Mouse (Mus musculus): ENCODE data around the gene 4931428L18Rik. TPM values are rescaled to one million over a fixed set of nuclear protein-coding genes. Genes with fewer than 3 reads are reported as not detected.

Gene 4931428L18Rik
- not detected in 2 replicates for polyA plus RNA-seq (2015; fragmentation: Nextera tagmentation; extraction: Ambion mirVana)

DNA sequence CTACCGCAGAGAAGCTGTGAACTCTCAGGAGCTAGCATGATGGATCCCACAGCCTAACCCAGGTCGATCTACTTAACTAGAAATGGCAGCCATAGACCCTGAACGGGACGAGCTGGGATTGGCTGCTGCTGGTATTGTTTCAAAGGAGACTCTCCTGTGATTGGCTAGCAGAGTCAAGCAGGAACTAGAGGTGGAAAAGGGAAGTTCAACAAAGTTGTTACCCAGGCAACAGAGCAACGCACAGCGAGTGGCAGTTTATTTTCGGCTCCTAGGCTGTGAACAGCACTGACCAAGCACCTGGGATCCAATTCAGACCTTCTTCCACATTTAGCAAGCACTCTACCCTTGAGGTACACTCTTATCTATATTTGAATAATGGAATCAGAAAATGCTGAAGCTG, at the start of gene 4931428L18Rik, which contains the start of gene Pih1d3:
4931428L18Rik (minus strand) TSS at position 121 of the 400 bp plus-strand sequence.
Pih1d3 (plus strand) TSS at position 275 of the 400 bp plus-strand sequence.
- H3K36me3 ChIP-seq (ENCODE audit: control insufficient read depth, insufficient read depth, low read length) = no peaks in the 10 kb centered on the region
- no peaks in the 10 kb centered on the region for H3K27me3 ChIP-seq (ENCODE audit: control insufficient read depth, insufficient read depth, low read depth, low read length)
- no peaks in the 10 kb centered on the region for H3K4me1 ChIP-seq (ENCODE audit: control insufficient read depth, insufficient read depth, low read length)
- no peaks in the 10 kb centered on the region for H3K9me3 ChIP-seq (replicated peaks; ENCODE audit: control insufficient read depth, low read length, poor library complexity, severe bottlenecking)
- H3K4me2 ChIP-seq (ENCODE audit: low read length) = no peak within 1 kb of the TSS
- H3K4me3 ChIP-seq (ENCODE audit: low read depth, low read length) = no peak within 1 kb of the TSS
- WGBS = 92% methylated on average over 7 of the region's 7 CpGs
- H3K27ac ChIP-seq (ENCODE audit: low read length) = no peak within 1 kb of the TSS
- H3K9ac ChIP-seq (ENCODE audit: low read depth, low read length) = no peak within 1 kb of the TSS
- ATAC-seq = no peak

GRCm38 (mm10) chr1:31260218-31260923, 37.9 kb upstream of the 4931428L18Rik start:
- Histone ChIP-seq H3K36me3 (ENCODE audit: control insufficient read depth, insufficient read depth, low read length) (no peaks in the 10 kb centered on the region), H3K4me2 (ENCODE audit: low read length) (no peak overlapping the region), H3K27me3 (ENCODE audit: control insufficient read depth, insufficient read depth, low read depth, low read length) (no peaks in the 10 kb centered on the region), H3K9ac (ENCODE audit: low read depth, low read length) (no peak overlapping the region), H3K4me1 (ENCODE audit: control insufficient read depth, insufficient read depth, low read length) (no peaks in the 10 kb centered on the region), H3K4me3 (ENCODE audit: low read depth, low read length) (no peak overlapping the region), H3K27ac (ENCODE audit: low read length) (no peak overlapping the region), H3K9me3 (replicated peaks; ENCODE audit: control insufficient read depth, low read length, poor library complexity, severe bottlenecking) (no peaks in the 10 kb centered on the region)
- no peak for ATAC-seq
- WGBS = 83% methylated on average over 10 of the region's 10 CpGs

GRCm38 (mm10) chr1:31233319-31234036, 11.0 kb upstream of the 4931428L18Rik start:
- Histone ChIP-seq H3K9ac (ENCODE audit: low read depth, low read length) (no peak overlapping the region), H3K4me2 (ENCODE audit: low read length) (no peak overlapping the region), H3K4me3 (ENCODE audit: low read depth, low read length) (no peak overlapping the region), H3K36me3 (ENCODE audit: control insufficient read depth, insufficient read depth, low read length) (no peaks in the 10 kb centered on the region), H3K9me3 (replicated peaks; ENCODE audit: control insufficient read depth, low read length, poor library complexity, severe bottlenecking) (no peaks in the 10 kb centered on the region), H3K27ac (ENCODE audit: low read length) (no peak overlapping the region), H3K4me1 (ENCODE audit: control insufficient read depth, insufficient read depth, low read length) (no peaks in the 10 kb centered on the region), H3K27me3 (ENCODE audit: control insufficient read depth, insufficient read depth, low read depth, low read length) (no peaks in the 10 kb centered on the region)
- peak; percentile 93 for ATAC-seq

DNA sequence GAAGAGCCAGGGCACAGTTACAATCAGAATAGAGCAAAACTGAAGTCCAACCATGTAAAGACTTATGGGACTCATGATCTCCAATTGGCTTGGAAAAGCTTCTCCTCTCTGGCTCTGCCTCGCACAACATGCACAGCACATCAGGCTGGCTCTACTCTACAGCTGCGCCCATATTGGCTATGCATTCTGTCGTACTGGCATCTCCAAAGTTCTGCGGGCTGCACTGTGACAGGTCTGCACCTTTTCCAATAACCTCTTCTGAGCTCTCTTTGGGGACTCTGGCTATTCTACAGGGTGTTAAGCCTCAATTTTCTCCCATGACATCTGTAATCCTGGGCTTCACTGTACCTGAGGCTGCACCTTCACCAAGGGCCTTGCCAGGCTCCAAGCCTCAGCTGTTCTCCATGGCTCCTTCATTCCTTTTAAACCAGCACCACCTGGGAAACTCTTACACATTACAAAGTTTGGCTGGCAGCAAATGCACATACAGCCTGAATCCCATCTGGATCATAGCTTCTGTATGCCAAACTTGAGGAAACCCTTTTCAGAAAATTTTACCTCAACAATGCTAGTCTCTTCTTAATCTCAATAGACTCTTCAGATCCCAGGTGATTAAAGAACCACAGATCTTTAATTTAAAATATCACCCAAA, 1.8 kb downstream of the 4931428L18Rik start:
- no peak overlapping the region for H3K4me3 ChIP-seq (ENCODE audit: low read depth, low read length)
- WGBS = 94% methylated on average over 4 of the region's 4 CpGs
- no peaks in the 10 kb centered on the region for H3K9me3 ChIP-seq (replicated peaks; ENCODE audit: control insufficient read depth, low read length, poor library complexity, severe bottlenecking)
- H3K9ac ChIP-seq (ENCODE audit: low read depth, low read length) = no peak overlapping the region
- no peak overlapping the region for H3K27ac ChIP-seq (ENCODE audit: low read length)
- H3K4me1 ChIP-seq (ENCODE audit: control insufficient read depth, insufficient read depth, low read length) = no peaks in the 10 kb centered on the region
- H3K36me3 ChIP-seq (ENCODE audit: control insufficient read depth, insufficient read depth, low read length) = no peaks in the 10 kb centered on the region
- H3K27me3 ChIP-seq (ENCODE audit: control insufficient read depth, insufficient read depth, low read depth, low read length) = no peaks in the 10 kb centered on the region
- ATAC-seq = no peak
- H3K4me2 ChIP-seq (ENCODE audit: low read length) = no peak overlapping the region

GRCm38 (mm10) chr1:31214831-31215230, 7.7 kb downstream of the 4931428L18Rik start:
- Histone ChIP-seq H3K4me1 (ENCODE audit: control insufficient read depth, insufficient read depth, low read length) (no peaks in the 10 kb centered on the region), H3K9ac (ENCODE audit: low read depth, low read length) (no peak overlapping the region), H3K27ac (ENCODE audit: low read length) (no peak overlapping the region), H3K27me3 (ENCODE audit: control insufficient read depth, insufficient read depth, low read depth, low read length) (no peaks in the 10 kb centered on the region), H3K9me3 (replicated peaks; ENCODE audit: control insufficient read depth, low read length, poor library complexity, severe bottlenecking) (no peaks in the 10 kb centered on the region), H3K4me2 (ENCODE audit: low read length) (no peak overlapping the region), H3K36me3 (ENCODE audit: control insufficient read depth, insufficient read depth, low read length) (no peaks in the 10 kb centered on the region), H3K4me3 (ENCODE audit: low read depth, low read length) (no peak overlapping the region)
- ATAC-seq = no peak
- 89% methylated on average over 1 of the region's 1 CpGs for WGBS

GRCm38 (mm10) chr1:31210144-31210543, 12.3 kb downstream of the 4931428L18Rik start:
- Histone ChIP-seq H3K27ac (ENCODE audit: low read length) (no peak overlapping the region), H3K36me3 (ENCODE audit: control insufficient read depth, insufficient read depth, low read length) (no peaks in the 10 kb centered on the region), H3K4me1 (ENCODE audit: control insufficient read depth, insufficient read depth, low read length) (no peaks in the 10 kb centered on the region), H3K9me3 (replicated peaks; ENCODE audit: control insufficient read depth, low read length, poor library complexity, severe bottlenecking) (no peaks in the 10 kb centered on the region), H3K4me3 (ENCODE audit: low read depth, low read length) (no peak overlapping the region), H3K9ac (ENCODE audit: low read depth, low read length) (no peak overlapping the region), H3K4me2 (ENCODE audit: low read length) (no peak overlapping the region), H3K27me3 (ENCODE audit: control insufficient read depth, insufficient read depth, low read depth, low read length) (no peaks in the 10 kb centered on the region)
- peak; percentile 94; the same call in 1 of the 2 replicates for ATAC-seq
- under 1% methylated on average over 5 of the region's 5 CpGs for WGBS

DNA sequence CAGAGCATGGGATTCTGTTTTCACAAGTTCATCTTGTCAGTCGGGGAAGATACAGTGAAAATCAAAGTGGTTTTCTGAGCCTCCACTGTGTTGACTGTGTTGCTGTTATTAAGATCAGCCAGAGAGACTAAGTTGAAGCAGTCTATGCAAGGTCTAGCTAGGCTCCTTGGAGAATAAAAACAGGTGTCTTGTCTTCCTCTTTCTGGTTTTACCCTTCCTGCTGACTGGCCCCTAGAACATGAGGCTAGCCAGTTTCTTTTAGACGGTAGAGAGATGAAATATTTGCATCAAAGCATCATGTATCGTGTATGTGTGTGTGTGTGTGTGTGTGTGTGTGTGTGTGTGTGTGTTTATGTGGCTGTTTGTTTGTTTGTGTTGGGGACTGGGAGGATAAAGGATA, 16.7 kb downstream of the 4931428L18Rik start:
- H3K4me3 ChIP-seq (ENCODE audit: low read depth, low read length) = no peak overlapping the region
- no peak overlapping the region for H3K4me2 ChIP-seq (ENCODE audit: low read length)
- H3K27ac ChIP-seq (ENCODE audit: low read length) = no peak overlapping the region
- ATAC-seq = no peak
- H3K36me3 ChIP-seq (ENCODE audit: control insufficient read depth, insufficient read depth, low read length) = no peaks in the 10 kb centered on the region
- H3K27me3 ChIP-seq (ENCODE audit: control insufficient read depth, insufficient read depth, low read depth, low read length) = no peaks in the 10 kb centered on the region
- no peaks in the 10 kb centered on the region for H3K4me1 ChIP-seq (ENCODE audit: control insufficient read depth, insufficient read depth, low read length)
- H3K9me3 ChIP-seq (replicated peaks; ENCODE audit: control insufficient read depth, low read length, poor library complexity, severe bottlenecking) = no peaks in the 10 kb centered on the region
- 74% methylated on average over 3 of the region's 3 CpGs for WGBS
- no peak overlapping the region for H3K9ac ChIP-seq (ENCODE audit: low read depth, low read length)

- Histone ChIP-seq H3K4me1 (ENCODE audit: control insufficient read depth, insufficient read depth, low read length) (no peaks in the 10 kb centered on the region), H3K27me3 (ENCODE audit: control insufficient read depth, insufficient read depth, low read depth, low read length) (no peaks in the 10 kb centered on the region), H3K4me2 (ENCODE audit: low read length) (no peak overlapping the region), H3K9me3 (replicated peaks; ENCODE audit: control insufficient read depth, low read length, poor library complexity, severe bottlenecking) (no peaks in the 10 kb centered on the region), H3K36me3 (ENCODE audit: control insufficient read depth, insufficient read depth, low read length) (no peaks in the 10 kb centered on the region), H3K4me3 (ENCODE audit: low read depth, low read length) (no peak overlapping the region), H3K9ac (ENCODE audit: low read depth, low read length) (no peak overlapping the region), H3K27ac (ENCODE audit: low read length) (no peak overlapping the region)
- WGBS = 70% methylated on average over 7 of the region's 7 CpGs
- no peak for ATAC-seq
Observed at GRCm38 (mm10) chr1:31205346-31205745, 17.1 kb downstream of the 4931428L18Rik start.

- no peak overlapping the region for H3K9ac ChIP-seq (ENCODE audit: low read depth, low read length)
- H3K4me2 ChIP-seq (ENCODE audit: low read length) = no peak overlapping the region
- no peak for ATAC-seq
- H3K27ac ChIP-seq (ENCODE audit: low read length) = no peak overlapping the region
- H3K4me3 ChIP-seq (ENCODE audit: low read depth, low read length) = no peak overlapping the region
- 91% methylated on average over 10 of the region's 10 CpGs for WGBS
- H3K27me3 ChIP-seq (ENCODE audit: control insufficient read depth, insufficient read depth, low read depth, low read length) = no peaks in the 10 kb centered on the region
- no peaks in the 10 kb centered on the region for H3K36me3 ChIP-seq (ENCODE audit: control insufficient read depth, insufficient read depth, low read length)
- no peaks in the 10 kb centered on the region for H3K9me3 ChIP-seq (replicated peaks; ENCODE audit: control insufficient read depth, low read length, poor library complexity, severe bottlenecking)
- H3K4me1 ChIP-seq (ENCODE audit: control insufficient read depth, insufficient read depth, low read length) = no peaks in the 10 kb centered on the region
Observed at GRCm38 (mm10) chr1:31203771-31204170, 18.7 kb downstream of the 4931428L18Rik start.

Measured in midbrain, embryonic 16.5 days (tissue).